Comparison of ENCODE assay signal across 1 mouse cellular context in the genomic region with DNA sequence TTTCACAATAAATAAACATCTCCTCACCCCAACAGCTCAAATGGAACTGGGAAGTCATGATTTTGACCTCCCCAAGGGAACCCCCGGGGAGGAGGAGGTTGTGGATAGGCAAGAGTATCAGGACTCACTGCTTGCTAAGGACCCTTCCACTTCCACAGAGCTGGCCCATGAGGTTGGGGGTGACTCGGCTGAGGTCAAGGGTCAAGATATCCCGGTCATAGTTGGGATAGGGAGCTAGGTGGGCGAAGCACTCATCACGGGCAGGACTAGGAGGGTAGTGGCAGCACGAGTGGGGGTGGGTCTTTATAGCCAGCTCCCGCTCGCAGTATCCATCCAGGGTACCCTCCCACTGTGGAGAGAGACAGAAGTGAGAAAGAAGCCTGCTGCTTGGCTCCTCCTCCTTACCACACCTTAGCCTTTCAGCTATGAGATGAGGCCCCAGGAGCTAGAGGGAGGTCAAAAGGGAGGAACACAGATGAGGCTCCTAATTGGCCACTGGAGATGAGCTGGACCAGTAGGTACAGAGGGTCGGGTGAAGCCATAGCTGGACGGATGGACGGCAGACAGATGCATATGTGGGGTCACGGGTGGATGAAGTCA.
TF ChIP-seq lines count a peak whose summit lies in the region.

No protein-coding gene starts in this region.

TF ChIP-seq in myocyte, 11 proteins besides CTCF, POLR2A, EP300 and RAD21 (continued from another document):
- TF ChIP-seq CEBPB (IDR thresholded peaks at IDR 0.05; ENCODE audit: insufficient read depth, poor library complexity, severe bottlenecking) (no peak), E2F4 (IDR thresholded peaks at IDR 0.05; ENCODE audit: insufficient read depth) (no peak), SRF (IDR thresholded peaks at IDR 0.05; ENCODE audit: control insufficient read depth, insufficient read length, low read depth) (no peak), MYOG (IDR thresholded peaks at IDR 0.05; ENCODE audit: control insufficient read depth in 1 of 3, insufficient read depth in 1 of 3, insufficient read length in 2 of 3, low read depth in 2 of 3) (no peak), TCF3 (IDR thresholded peaks at IDR 0.05; ENCODE audit: insufficient read length, low read depth) (no peak)
